Mouse (Mus musculus): ENCODE measurements around the gene Gm14214. TPM values are rescaled to one million over a fixed set of nuclear protein-coding genes. Genes with fewer than 3 reads are reported as not detected.

Gm14214 gene
- polyA plus RNA-seq, 1 experiment: not detected

DNA sequence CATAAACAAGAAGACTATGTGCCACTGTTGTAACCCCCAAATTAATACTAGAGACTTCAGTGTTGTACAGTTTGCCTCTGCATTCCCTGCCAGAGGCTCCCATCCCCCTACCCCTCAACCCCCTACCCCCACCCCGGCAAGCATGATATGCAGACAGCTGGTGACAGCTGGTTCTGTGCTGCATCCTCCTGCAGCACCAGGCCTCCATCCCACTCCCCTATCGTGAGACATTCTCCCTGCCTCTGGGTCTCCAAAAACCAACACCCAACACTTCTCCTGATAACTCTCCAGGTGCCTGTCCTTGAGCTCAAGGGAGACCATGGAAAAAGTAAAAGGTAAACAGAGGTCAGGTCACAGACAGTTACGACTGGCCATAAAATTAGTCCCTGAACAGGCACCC lies 40.1 kb downstream of the Gm14214 start:
- no peak overlapping the region for H3ac ChIP-seq (ENCODE audit: control insufficient read depth, insufficient read length, low read depth)
- no peaks in the 10 kb centered on the region for H3K27me3 ChIP-seq (ENCODE audit: control insufficient read depth, insufficient read depth, insufficient read length)
- no peaks in the 10 kb centered on the region for H3K79me3 ChIP-seq (ENCODE audit: low read depth)
- no peaks in the 10 kb centered on the region for H3K79me2 ChIP-seq (ENCODE audit: control insufficient read depth, insufficient read depth)
- no peak overlapping the region for H3K4me3 ChIP-seq (ENCODE audit: insufficient read depth, poor library complexity, severe bottlenecking)
- H3K36me3 ChIP-seq (ENCODE audit: control insufficient read depth, insufficient read depth): no peaks in the 10 kb centered on the region
- TF ChIP-seq CEBPB (IDR thresholded peaks at IDR 0.05; ENCODE audit: low read depth) (no peak), MAX (IDR thresholded peaks at IDR 0.05) (no peak), MYOG (IDR thresholded peaks at IDR 0.05; ENCODE audit: control insufficient read depth, extremely low read depth, insufficient read length) (no peak), USF1 (IDR thresholded peaks at IDR 0.05; ENCODE audit: low read depth) (no peak), MYOD1 (IDR thresholded peaks at IDR 0.05; ENCODE audit: control insufficient read depth, insufficient read length, low read depth) (no peak)

DNA sequence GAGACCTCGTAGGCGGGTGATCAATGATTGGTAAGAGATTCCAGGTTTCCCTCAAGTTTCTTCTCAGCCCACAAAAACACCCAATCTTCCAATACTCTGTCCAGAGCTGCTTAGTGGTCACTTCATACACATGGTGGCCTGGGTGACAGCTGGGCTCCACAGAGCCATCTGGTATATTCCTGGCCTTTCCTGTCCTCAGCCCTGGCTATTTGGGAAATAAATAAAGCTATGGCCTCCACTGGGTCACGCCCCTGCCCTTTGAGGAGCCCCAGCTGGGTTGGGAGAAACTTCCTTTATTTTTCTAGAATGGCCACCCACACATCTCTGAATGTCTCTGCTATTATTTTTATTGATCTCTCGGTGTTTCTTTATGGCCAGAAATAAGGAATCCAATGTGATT lies 46.4 kb downstream of the Gm14214 start:
- Histone ChIP-seq H3K4me3 (ENCODE audit: insufficient read depth, poor library complexity, severe bottlenecking) (no peak overlapping the region), H3K36me3 (ENCODE audit: control insufficient read depth, insufficient read depth) (no peaks in the 10 kb centered on the region), H3K79me3 (ENCODE audit: low read depth) (no peaks in the 10 kb centered on the region), H3K27me3 (ENCODE audit: control insufficient read depth, insufficient read depth, insufficient read length) (no peaks in the 10 kb centered on the region), H3K79me2 (ENCODE audit: control insufficient read depth, insufficient read depth) (no peaks in the 10 kb centered on the region), H3ac (ENCODE audit: control insufficient read depth, insufficient read length, low read depth) (no peak overlapping the region)
- TF ChIP-seq CTCF (IDR thresholded peaks at IDR 0.05; ENCODE audit: control insufficient read depth, insufficient read depth, insufficient read length) (no peak), MYOD1 (IDR thresholded peaks at IDR 0.05; ENCODE audit: control insufficient read depth, insufficient read length, low read depth) (no peak), MAX (IDR thresholded peaks at IDR 0.05) (no peak), FOSL1 (IDR thresholded peaks at IDR 0.05; ENCODE audit: insufficient read depth, low read length, poor library complexity, severe bottlenecking) (no peak), USF1 (IDR thresholded peaks at IDR 0.05; ENCODE audit: low read depth) (no peak), CEBPB (IDR thresholded peaks at IDR 0.05; ENCODE audit: low read depth) (no peak), MYOG (IDR thresholded peaks at IDR 0.05; ENCODE audit: control insufficient read depth, extremely low read depth, insufficient read length) (no peak)

DNA sequence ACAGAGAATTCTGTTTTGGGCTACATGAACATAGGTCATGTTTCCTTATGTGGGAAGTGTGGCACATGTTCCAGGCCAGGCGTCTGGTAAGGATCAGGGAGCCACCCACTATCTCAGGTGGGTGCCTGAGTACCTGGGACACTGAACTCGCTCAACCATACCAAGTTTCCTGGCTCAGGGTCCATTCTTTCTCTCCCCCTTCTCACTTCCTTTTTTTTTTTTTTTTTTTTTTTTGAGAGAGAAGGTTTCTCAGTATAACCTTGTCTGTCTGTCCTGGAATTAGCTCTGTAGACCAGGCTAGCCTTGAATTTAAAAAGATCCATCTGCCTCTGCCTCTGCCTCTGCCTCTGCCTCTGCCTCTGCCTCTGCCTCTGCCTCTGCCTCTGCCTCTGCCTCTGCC lies 49.5 kb downstream of the Gm14214 start:
- no peaks in the 10 kb centered on the region for H3K36me3 ChIP-seq (ENCODE audit: control insufficient read depth, insufficient read depth)
- TF ChIP-seq CEBPB (IDR thresholded peaks at IDR 0.05; ENCODE audit: low read depth) (no peak), MYOG (IDR thresholded peaks at IDR 0.05; ENCODE audit: control insufficient read depth, extremely low read depth, insufficient read length) (no peak), FOSL1 (IDR thresholded peaks at IDR 0.05; ENCODE audit: insufficient read depth, low read length, poor library complexity, severe bottlenecking) (no peak), USF1 (IDR thresholded peaks at IDR 0.05; ENCODE audit: low read depth) (no peak), MYOD1 (IDR thresholded peaks at IDR 0.05; ENCODE audit: control insufficient read depth, insufficient read length, low read depth) (no peak), MAX (IDR thresholded peaks at IDR 0.05) (no peak), CTCF (IDR thresholded peaks at IDR 0.05; ENCODE audit: control insufficient read depth, insufficient read depth, insufficient read length) (no peak)
- H3K79me2 ChIP-seq (ENCODE audit: control insufficient read depth, insufficient read depth): no peaks in the 10 kb centered on the region
- H3K79me3 ChIP-seq (ENCODE audit: low read depth): no peaks in the 10 kb centered on the region
- no peak overlapping the region for H3K4me3 ChIP-seq (ENCODE audit: insufficient read depth, poor library complexity, severe bottlenecking)
- no peaks in the 10 kb centered on the region for H3K27me3 ChIP-seq (ENCODE audit: control insufficient read depth, insufficient read depth, insufficient read length)
- H3ac ChIP-seq (ENCODE audit: control insufficient read depth, insufficient read length, low read depth): no peak overlapping the region

Other genes starting within 250 kb of the Gm14214 start
- 6.8 TPM for gene 1700003F12Rik, start 222.9 kb downstream of the Gm14214 start, polyA plus RNA-seq (2012; fragmentation: generic; extraction: Trizol)
- gene Actl10, start 218.3 kb downstream of the Gm14214 start, polyA plus RNA-seq (2012; fragmentation: generic; extraction: Trizol): 0.33 TPM
- gene Necab3, start 211.1 kb downstream of the Gm14214 start, polyA plus RNA-seq (2012; fragmentation: generic; extraction: Trizol): 0.46 TPM
- 33.3 TPM for gene E2f1, start 200.1 kb downstream of the Gm14214 start, polyA plus RNA-seq (2012; fragmentation: generic; extraction: Trizol)
- 6.4 TPM for gene Pxmp4, start 166.3 kb downstream of the Gm14214 start, polyA plus RNA-seq (2012; fragmentation: generic; extraction: Trizol)
- 2.6 TPM for gene Zfp341, start 156.7 kb downstream of the Gm14214 start, polyA plus RNA-seq (2012; fragmentation: generic; extraction: Trizol)
- 0.08 TPM for gene 4930519P11Rik, start 156.6 kb downstream of the Gm14214 start, polyA plus RNA-seq (2012; fragmentation: generic; extraction: Trizol)
- gene Chmp4b, start 118.3 kb downstream of the Gm14214 start, polyA plus RNA-seq (2012; fragmentation: generic; extraction: Trizol): 123 TPM
- 358 TPM for gene Raly, start 21.1 kb upstream of the Gm14214 start, polyA plus RNA-seq (2012; fragmentation: generic; extraction: Trizol)
- gene a, start 21.4 kb upstream of the Gm14214 start, polyA plus RNA-seq (2012; fragmentation: generic; extraction: Trizol): not detected
- 91.2 TPM for gene Eif2s2, start 122.9 kb upstream of the Gm14214 start, polyA plus RNA-seq (2012; fragmentation: generic; extraction: Trizol)
- gene Gm14226, start 248.2 kb upstream of the Gm14214 start, polyA plus RNA-seq (2012; fragmentation: generic; extraction: Trizol): not detected

All from C2C12 (cell line).